Mouse (Mus musculus): ENCODE data around the gene Nfatc2ip. TPM values are rescaled to one million over a fixed set of nuclear protein-coding genes. Genes with fewer than 3 reads are reported as not detected.
A peak's percentile ranks its signal among the peaks of the same experiment; 100 is the strongest.

Gene Nfatc2ip
- 3.6 and 3.7 TPM in 2 replicates for polyA plus RNA-seq (2016; fragmentation: Nextera tagmentation; extraction: Ambion mirVana)

GRCm38 (mm10) chr7:126396298-126397119 is at the start of gene Nfatc2ip:
Nfatc2ip (minus strand) TSS chr7:126396737.
- Histone ChIP-seq H3K9ac (peak within 1 kb of the TSS; percentile 95), H3K27ac (peak within 1 kb of the TSS; percentile 84), H3K4me3 (peak within 1 kb of the TSS; percentile 98), H3K27me3 (replicated peaks) (no peaks in the 10 kb centered on the region), H3K4me1 (peaks cover 27% of the 10 kb centered on the region), H3K36me3 (peaks cover 22% of the 10 kb centered on the region), H3K4me2 (peak within 1 kb of the TSS; percentile 89), H3K9me3 (replicated peaks) (no peaks in the 10 kb centered on the region)
- WGBS (ENCODE audit: insufficient replicate concordance), result under 1% methylated on average over 59 of the region's 59 CpGs
- peak; percentile 98 for ATAC-seq

GRCm38 (mm10) chr7:126446217-126446616 is 49.7 kb upstream of the Nfatc2ip start:
- no peaks in the 10 kb centered on the region for H3K27me3 ChIP-seq (replicated peaks)
- no peaks in the 10 kb centered on the region for H3K9me3 ChIP-seq (replicated peaks)
- no peaks in the 10 kb centered on the region for H3K4me1 ChIP-seq
- H3K36me3 ChIP-seq, result peaks cover 34% of the 10 kb centered on the region
- ATAC-seq, result no peak
- no peak overlapping the region for H3K4me3 ChIP-seq
- H3K4me2 ChIP-seq, result no peak overlapping the region
- WGBS (ENCODE audit: insufficient replicate concordance), result 91% methylated on average over 21 of the region's 21 CpGs
- no peak overlapping the region for H3K9ac ChIP-seq
- H3K27ac ChIP-seq, result no peak overlapping the region

- Histone ChIP-seq H3K4me3 (no peak overlapping the region), H3K4me1 (no peaks in the 10 kb centered on the region), H3K36me3 (peaks cover 34% of the 10 kb centered on the region), H3K4me2 (no peak overlapping the region), H3K27me3 (replicated peaks) (no peaks in the 10 kb centered on the region), H3K9ac (no peak overlapping the region), H3K27ac (no peak overlapping the region), H3K9me3 (replicated peaks) (no peaks in the 10 kb centered on the region)
- ATAC-seq, result no peak
- 84% methylated on average over 15 of the region's 15 CpGs for WGBS (ENCODE audit: insufficient replicate concordance)
Measured at GRCm38 (mm10) chr7:126445104-126445815, 48.7 kb upstream of the Nfatc2ip start.

GRCm38 (mm10) chr7:126444536-126444935 is 48.0 kb upstream of the Nfatc2ip start:
- H3K27me3 ChIP-seq (replicated peaks), result no peaks in the 10 kb centered on the region
- no peak overlapping the region for H3K4me2 ChIP-seq
- no peak overlapping the region for H3K9ac ChIP-seq
- ATAC-seq, result no peak
- no peak overlapping the region for H3K27ac ChIP-seq
- WGBS (ENCODE audit: insufficient replicate concordance), result 81% methylated on average over 9 of the region's 9 CpGs
- no peaks in the 10 kb centered on the region for H3K9me3 ChIP-seq (replicated peaks)
- H3K4me3 ChIP-seq, result no peak overlapping the region
- H3K4me1 ChIP-seq, result no peaks in the 10 kb centered on the region
- H3K36me3 ChIP-seq, result peaks cover 34% of the 10 kb centered on the region

GRCm38 (mm10) chr7:126443997-126444396 is 47.5 kb upstream of the Nfatc2ip start:
- H3K36me3 ChIP-seq, result peaks cover 34% of the 10 kb centered on the region
- no peak overlapping the region for H3K9ac ChIP-seq
- no peak for ATAC-seq
- H3K27me3 ChIP-seq (replicated peaks), result no peaks in the 10 kb centered on the region
- no peak overlapping the region for H3K4me3 ChIP-seq
- H3K9me3 ChIP-seq (replicated peaks), result no peaks in the 10 kb centered on the region
- no peak overlapping the region for H3K27ac ChIP-seq
- 89% methylated on average over 10 of the region's 10 CpGs for WGBS (ENCODE audit: insufficient replicate concordance)
- H3K4me2 ChIP-seq, result no peak overlapping the region
- H3K4me1 ChIP-seq, result no peaks in the 10 kb centered on the region

GRCm38 (mm10) chr7:126440134-126440533 is 43.6 kb upstream of the Nfatc2ip start:
- Histone ChIP-seq H3K4me2 (no peak overlapping the region), H3K27ac (no peak overlapping the region), H3K27me3 (replicated peaks) (no peaks in the 10 kb centered on the region), H3K4me1 (no peaks in the 10 kb centered on the region), H3K9ac (no peak overlapping the region), H3K36me3 (peaks cover 24% of the 10 kb centered on the region), H3K9me3 (replicated peaks) (no peaks in the 10 kb centered on the region), H3K4me3 (no peak overlapping the region)
- WGBS (ENCODE audit: insufficient replicate concordance), result 85% methylated on average over 9 of the region's 9 CpGs
- ATAC-seq, result no peak

- 25% methylated on average over 8 of the region's 8 CpGs for WGBS (ENCODE audit: insufficient replicate concordance)
Measured at GRCm38 (mm10) chr7:126436851-126437250, 40.3 kb upstream of the Nfatc2ip start.

GRCm38 (mm10) chr7:126435801-126436200 is 39.3 kb upstream of the Nfatc2ip start:
- no peak overlapping the region for H3K27ac ChIP-seq
- H3K9ac ChIP-seq, result no peak overlapping the region
- peaks cover 20% of the 10 kb centered on the region for H3K36me3 ChIP-seq
- H3K27me3 ChIP-seq (replicated peaks), result no peaks in the 10 kb centered on the region
- 73% methylated on average over 3 of the region's 3 CpGs for WGBS (ENCODE audit: insufficient replicate concordance)
- no peak overlapping the region for H3K4me2 ChIP-seq
- no peaks in the 10 kb centered on the region for H3K9me3 ChIP-seq (replicated peaks)
- no peak for ATAC-seq
- H3K4me1 ChIP-seq, result peaks cover 4% of the 10 kb centered on the region; the same call in 1 of the 2 replicates
- H3K4me3 ChIP-seq, result no peak overlapping the region

More at GRCm38 (mm10) chr7:126436851-126437250, 40.3 kb upstream of the Nfatc2ip start:
- Histone ChIP-seq H3K27me3 (replicated peaks) (no peaks in the 10 kb centered on the region), H3K9me3 (replicated peaks) (no peaks in the 10 kb centered on the region), H3K9ac (no peak overlapping the region), H3K4me1 (no peaks in the 10 kb centered on the region), H3K36me3 (peaks cover 22% of the 10 kb centered on the region), H3K4me2 (no peak overlapping the region), H3K27ac (no peak overlapping the region), H3K4me3 (no peak overlapping the region)
- peak; percentile 65 for ATAC-seq

GRCm38 (mm10) chr7:126434726-126435125 is 38.2 kb upstream of the Nfatc2ip start:
- no peak overlapping the region for H3K9ac ChIP-seq
- 76% methylated on average over 7 of the region's 7 CpGs for WGBS (ENCODE audit: insufficient replicate concordance)
- no peaks in the 10 kb centered on the region for H3K9me3 ChIP-seq (replicated peaks)
- no peak for ATAC-seq
- H3K4me2 ChIP-seq, result no peak overlapping the region
- H3K4me1 ChIP-seq, result peaks cover 9% of the 10 kb centered on the region
- peaks cover 23% of the 10 kb centered on the region for H3K36me3 ChIP-seq
- H3K27me3 ChIP-seq (replicated peaks), result no peaks in the 10 kb centered on the region
- H3K27ac ChIP-seq, result no peak overlapping the region
- no peak overlapping the region for H3K4me3 ChIP-seq

GRCm38 (mm10) chr7:126430167-126430566 is 33.6 kb upstream of the Nfatc2ip start:
- Histone ChIP-seq H3K27ac (no peak overlapping the region), H3K4me3 (no peak overlapping the region), H3K27me3 (replicated peaks) (no peaks in the 10 kb centered on the region), H3K9ac (no peak overlapping the region), H3K4me1 (peaks cover 30% of the 10 kb centered on the region), H3K9me3 (replicated peaks) (0 out of 2 replicates have a peak, but pooled peaks cover 6% of the 10 kb centered on the region), H3K4me2 (peak overlapping the region; percentile 99; the same call in 1 of the 2 replicates), H3K36me3 (peaks cover 18% of the 10 kb centered on the region)
- ATAC-seq, result no peak

- Histone ChIP-seq H3K9me3 (replicated peaks) (0 out of 2 replicates have a peak, but pooled peaks cover 6% of the 10 kb centered on the region), H3K36me3 (peaks cover 16% of the 10 kb centered on the region), H3K27me3 (replicated peaks) (no peaks in the 10 kb centered on the region), H3K4me2 (peak overlapping the region; percentile 99), H3K4me3 (peak overlapping the region; percentile 76), H3K9ac (peak overlapping the region; percentile 77), H3K4me1 (peaks cover 30% of the 10 kb centered on the region), H3K27ac (no peak overlapping the region)
- WGBS (ENCODE audit: insufficient replicate concordance), result 35% methylated on average over 15 of the region's 15 CpGs
- peak; percentile 9; the same call in 1 of the 2 replicates for ATAC-seq
Measured at GRCm38 (mm10) chr7:126429503-126429898, 33.0 kb upstream of the Nfatc2ip start.

All from liver, embryonic 12.5 days (tissue).